Mouse (Mus musculus) limb, embryonic 14.5 days (tissue): ENCODE measurements around the gene Snx20. TPM values are rescaled to one million over a fixed set of nuclear protein-coding genes. Genes with fewer than 3 reads are reported as not detected.

ENCODE experiments used
- ATAC-seq: fragments of 200-750 bp; cut with Nextera tagmentation; 2 replicates; pipeline ENCODE4 v1.8.0; 2017; ENCODE audit warnings: low read depth, moderate number of reproducible peaks, moderate TSS enrichment; ENCODE audit not compliant: low FRiP score
- DNase-seq: peaks from one replicate; pipeline ENCODE4 v3.0.0-alpha.2; 2015; ENCODE audit warnings: low spot score
- H3K27ac ChIP-seq: fragments of 300-500 bp; sonication (generic); replicated peaks from 2 replicates; pipeline ENCODE4 v1.5.1; 2014; ENCODE audit warnings: low read depth, mild to moderate bottlenecking, low read length, moderate library complexity, mixed read lengths
- H3K27me3 ChIP-seq: fragments of 300-500 bp; sonication (generic); 2 replicates; pipeline ENCODE4 v1.6.1; 2014; ENCODE audit warnings: low read length, mixed read lengths; ENCODE audit not compliant: control insufficient read depth, insufficient read depth
- H3K36me3 ChIP-seq: fragments of 300-500 bp; sonication (generic); 2 replicates; pipeline ENCODE4 v1.6.1; 2014; ENCODE audit warnings: mild to moderate bottlenecking, low read length, moderate library complexity, mixed read lengths; ENCODE audit not compliant: control insufficient read depth, insufficient read depth
- H3K4me1 ChIP-seq: fragments of 300-500 bp; sonication (generic); 2 replicates; pipeline ENCODE4 v1.6.1; 2014; ENCODE audit warnings: antibody characterized with exemption, low read length, mixed read lengths; ENCODE audit not compliant: control insufficient read depth, insufficient read depth
- H3K4me2 ChIP-seq: fragments of 300-500 bp; sonication (generic); replicated peaks from 2 replicates; pipeline ENCODE4 v1.6.1; 2014; ENCODE audit warnings: low read depth, mild to moderate bottlenecking, low read length, moderate library complexity; ENCODE audit not compliant: severe bottlenecking
- H3K4me3 ChIP-seq: fragments of 300-500 bp; sonication (generic); replicated peaks from 2 replicates; pipeline ENCODE4 v1.5.1; 2014; ENCODE audit warnings: low read length
- H3K9ac ChIP-seq: fragments of 300-500 bp; sonication (generic); 2 replicates; pipeline ENCODE4 v1.6.1; 2014; ENCODE audit warnings: mild to moderate bottlenecking, low read depth, low read length, moderate library complexity; ENCODE audit not compliant: severe bottlenecking
- H3K9me3 ChIP-seq: fragments of 300-500 bp; sonication (generic); 2 replicates; pipeline ENCODE4 v1.6.1; 2016; ENCODE audit warnings: low read length; ENCODE audit not compliant: control insufficient read depth
- POLR2A ChIP-seq: fragments of 200-500 bp; IDR thresholded peaks from 2 replicates; pipeline ENCODE4 v1.8.0; 2012; ENCODE audit warnings: inconsistent platforms, mild to moderate bottlenecking, moderate library complexity, borderline replicate concordance; ENCODE audit not compliant: insufficient read depth, insufficient read length; ENCODE audit errors: extremely low read depth
- WGBS: fragments of 180-500 bp; shearing (Covaris S2); extraction: QIAGEN DNeasy Blood & Tissue Kit; methylation state at CpG from one replicate; pipeline ENCODE4 v1.1.7; 2014; 5-methylcytosine and 5-hydroxymethylcytosine counted together
- polyA plus RNA-seq, 2 experiments: library from polyadenylated mRNA; depleted of rRNA in 1 of 2; stranded (reverse) in 1 of 2; unstranded in 1 of 2; fragments of >200 nt; fragmentation: Nextera tagmentation in 1 of 2; extraction: Ambion mirVana in 1 of 2; gene quantifications; 2 replicates each; pipeline versions ENCODE4 v1.2.1 to v1.2.3; 2012 to 2014

Snx20 gene
- polyA plus RNA-seq, 2 experiments: 1.9 to 2.4 TPM

GRCm38 (mm10) chr8:88598578-88598977, 37.4 kb downstream of the Snx20 start:
- WGBS: 52% methylated on average over 5 of the region's 5 CpGs
- H3K27ac ChIP-seq: no peak overlapping the region
- peaks cover 7% of the 10 kb centered on the region; the same call in 1 of the 2 replicates for H3K9me3 ChIP-seq
- no peak for TF ChIP-seq POLR2A
- DNase-seq (no peak), ATAC-seq (no peak)
- H3K27me3 ChIP-seq: no peaks in the 10 kb centered on the region
- no peak overlapping the region for H3K4me3 ChIP-seq
- H3K4me2 ChIP-seq: no peak overlapping the region
- peaks cover 4% of the 10 kb centered on the region for H3K4me1 ChIP-seq
- H3K9ac ChIP-seq: no peak overlapping the region
- H3K36me3 ChIP-seq: no peaks in the 10 kb centered on the region; the same call in 1 of the 2 replicates

GRCm38 (mm10) chr8:88596042-88596441, 39.9 kb downstream of the Snx20 start:
- WGBS: 82% methylated on average over 12 of the region's 12 CpGs
- Histone ChIP-seq H3K4me1 (no peaks in the 10 kb centered on the region), H3K27ac (no peak overlapping the region), H3K27me3 (no peaks in the 10 kb centered on the region), H3K9me3 (no peaks in the 10 kb centered on the region), H3K4me3 (no peak overlapping the region), H3K9ac (no peak overlapping the region), H3K4me2 (no peak overlapping the region), H3K36me3 (peaks cover 22% of the 10 kb centered on the region)
- no peak for ATAC-seq
- TF ChIP-seq POLR2A: no peak
- no peak for DNase-seq

- no peak overlapping the region for H3K9ac ChIP-seq
- DNase-seq (no peak), ATAC-seq (no peak)
- TF ChIP-seq POLR2A: no peak
- H3K27me3 ChIP-seq: no peaks in the 10 kb centered on the region
- no peak overlapping the region for H3K4me3 ChIP-seq
- WGBS: 83% methylated on average over 1 of the region's 1 CpGs
- peaks cover 30% of the 10 kb centered on the region for H3K36me3 ChIP-seq
- no peaks in the 10 kb centered on the region for H3K4me1 ChIP-seq
- H3K4me2 ChIP-seq: no peak overlapping the region
- H3K9me3 ChIP-seq: no peaks in the 10 kb centered on the region
- H3K27ac ChIP-seq: no peak overlapping the region
Observed at GRCm38 (mm10) chr8:88593947-88594346, 42.0 kb downstream of the Snx20 start.

- Histone ChIP-seq H3K27me3 (no peaks in the 10 kb centered on the region), H3K27ac (no peak overlapping the region), H3K4me3 (no peak overlapping the region), H3K4me2 (no peak overlapping the region), H3K4me1 (no peaks in the 10 kb centered on the region), H3K9me3 (no peaks in the 10 kb centered on the region), H3K36me3 (peaks cover 63% of the 10 kb centered on the region), H3K9ac (no peak overlapping the region)
- no peak for TF ChIP-seq POLR2A
- WGBS: 83% methylated on average over 6 of the region's 6 CpGs
- DNase-seq: no peak
- ATAC-seq: no peak
Observed at GRCm38 (mm10) chr8:88590226-88590625, 45.7 kb downstream of the Snx20 start.

GRCm38 (mm10) chr8:88588205-88588889, 47.6 kb downstream of the Snx20 start:
- Histone ChIP-seq H3K9me3 (no peaks in the 10 kb centered on the region), H3K27ac (no peak overlapping the region), H3K4me3 (no peak overlapping the region), H3K27me3 (no peaks in the 10 kb centered on the region), H3K36me3 (peaks cover 72% of the 10 kb centered on the region), H3K4me2 (no peak overlapping the region), H3K4me1 (no peaks in the 10 kb centered on the region), H3K9ac (no peak overlapping the region)
- WGBS: 82% methylated on average over 8 of the region's 8 CpGs
- ATAC-seq: no peak
- DNase-seq: no peak
- TF ChIP-seq POLR2A: no peak
